Mouse (Mus musculus) adrenal gland, adult 8-10 months (tissue): ENCODE results near the gene Olfr1420. TPM values are rescaled to one million over a fixed set of nuclear protein-coding genes. Genes with fewer than 3 reads are reported as not detected.
"Not testable (repeated sequence)": the region's sequence is repeated elsewhere in the genome, so short reads cannot be mapped to it uniquely, and the experiment has no call there.

ENCODE experiments used
- DNase-seq: peaks from one replicate; pipeline ENCODE4 v3.0.0; 2022
- total RNA-seq, 4 experiments: library from RNA; stranded (reverse); gene quantifications; 2 replicates each; pipeline ENCODE4 v1.2.4; 2022

The Olfr1420 gene
- not detected for total RNA-seq

GRCm38 (mm10) chr19:11886265-11886664 is at the start of gene Olfr1420:
Gene Olfr1420, plus strand, starts transcription at chr19:11886565.
- no peak for DNase-seq

GRCm38 (mm10) chr19:11839119-11839518 is 47.2 kb upstream of the Olfr1420 start, which contains the start of gene Olfr1417:
Gene Olfr1417, minus strand, starts transcription at chr19:11839219.
- no peak for DNase-seq

- DNase-seq: no peak
Observed at GRCm38 (mm10) chr19:11846333-11846732, 40.0 kb upstream of the Olfr1420 start.

DNA sequence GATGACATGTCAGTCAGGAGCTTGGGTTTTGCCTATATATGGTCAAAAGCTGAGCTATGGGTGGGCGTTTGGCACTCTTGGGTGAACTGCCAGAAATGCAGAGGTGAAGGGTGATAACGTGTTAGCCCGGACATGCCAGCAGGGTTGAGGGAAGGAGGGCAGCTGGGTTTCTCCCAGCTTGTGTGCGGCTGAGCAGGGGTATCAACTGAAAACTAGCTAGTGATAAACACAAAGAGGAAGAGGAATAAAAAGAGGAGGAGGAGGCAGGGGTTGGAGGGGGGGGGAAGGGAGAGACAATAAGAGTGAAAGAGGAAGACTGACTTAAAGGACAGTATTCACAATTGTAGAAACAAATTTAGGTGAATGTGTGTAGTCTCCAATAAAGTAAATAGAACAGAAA is 33.7 kb upstream of the Olfr1420 start:
- DNase-seq: no peak

DNA sequence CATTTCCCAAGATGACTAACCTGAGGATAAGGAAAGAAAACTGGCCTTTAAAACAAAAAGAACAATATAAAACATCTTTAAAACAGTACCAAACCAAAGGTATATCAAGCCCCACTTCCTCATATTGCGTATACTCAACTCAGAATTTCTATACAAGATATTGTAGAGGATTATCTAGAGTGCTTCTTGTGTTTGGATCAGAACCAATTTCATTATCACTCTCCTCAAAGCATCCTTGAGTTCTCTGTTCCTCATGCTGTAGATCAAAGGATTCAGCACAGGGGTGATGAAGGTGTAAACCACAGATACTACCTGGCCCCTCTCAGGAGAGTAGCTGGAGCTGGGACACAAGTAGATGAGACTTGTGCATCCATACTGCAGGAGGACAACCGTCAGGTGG is 31.5 kb upstream of the Olfr1420 start:
- no peak for DNase-seq

DNA sequence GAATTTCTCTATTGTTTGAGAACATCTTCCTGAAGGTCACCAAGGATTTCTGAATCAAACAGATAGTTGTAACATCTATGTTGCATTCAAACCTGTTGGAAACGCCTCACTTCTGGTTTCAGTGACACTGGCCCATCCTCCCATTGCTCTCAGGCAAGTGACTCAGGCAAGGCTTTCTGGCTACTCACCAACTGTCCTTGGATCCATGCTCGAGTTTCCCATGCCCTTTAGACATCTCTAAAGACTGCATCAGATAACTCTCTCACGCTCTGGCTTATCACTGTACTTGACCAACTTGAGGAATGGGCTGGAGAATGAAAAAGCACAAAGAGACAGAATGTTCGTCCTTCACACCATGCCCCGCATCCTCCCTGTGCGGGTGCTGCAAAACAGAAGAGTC is 29.9 kb upstream of the Olfr1420 start:
- DNase-seq: peak; percentile 42

DNA sequence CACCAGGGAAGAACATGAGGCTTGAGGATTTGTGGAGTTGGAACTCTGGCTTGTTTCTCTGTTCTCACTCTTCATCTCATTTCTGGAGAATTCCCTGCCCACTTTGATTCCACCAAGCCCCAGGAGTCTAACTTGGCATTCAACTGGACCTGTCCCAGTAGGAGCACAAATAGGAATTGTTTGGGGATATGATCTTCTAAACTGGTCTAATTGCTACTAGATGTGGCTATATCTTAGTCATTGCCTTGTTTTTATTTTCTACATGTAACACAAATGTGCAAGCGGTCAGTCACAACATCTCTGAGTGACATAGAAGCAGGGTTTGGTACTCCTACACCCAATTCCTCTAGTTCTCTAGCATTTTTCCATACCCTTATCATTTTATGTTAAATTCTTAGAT is 25.4 kb upstream of the Olfr1420 start, which contains the start of gene Olfr1418:
Olfr1418 (minus strand) TSS at position 101 of the 400 bp plus-strand sequence.
- no peak for DNase-seq

GRCm38 (mm10) chr19:11867837-11868236 is 18.5 kb upstream of the Olfr1420 start:
- DNase-seq: no peak

DNA sequence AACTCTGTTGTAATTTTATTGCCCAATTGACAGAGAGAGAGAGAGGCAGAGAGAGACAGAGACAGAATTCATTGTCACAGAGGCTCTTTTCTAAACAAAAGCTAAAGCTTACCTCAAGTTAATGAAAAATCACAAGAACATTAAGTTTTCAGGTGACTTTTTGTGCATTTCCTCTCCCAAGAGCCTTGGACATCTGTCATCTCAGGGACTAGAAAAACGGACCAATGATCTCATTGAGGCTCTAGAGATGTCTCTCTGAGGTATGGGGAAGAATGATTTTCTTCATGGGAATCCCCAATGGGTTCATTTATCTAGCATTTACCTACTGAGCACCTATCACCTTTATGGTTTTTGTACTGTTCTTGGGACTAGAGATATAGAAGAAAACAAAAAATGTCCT is 11.4 kb upstream of the Olfr1420 start, which contains the start of gene Olfr1419:
Olfr1419 (minus strand) TSS at position 101 of the 400 bp plus-strand sequence.
- DNase-seq: no peak

DNA sequence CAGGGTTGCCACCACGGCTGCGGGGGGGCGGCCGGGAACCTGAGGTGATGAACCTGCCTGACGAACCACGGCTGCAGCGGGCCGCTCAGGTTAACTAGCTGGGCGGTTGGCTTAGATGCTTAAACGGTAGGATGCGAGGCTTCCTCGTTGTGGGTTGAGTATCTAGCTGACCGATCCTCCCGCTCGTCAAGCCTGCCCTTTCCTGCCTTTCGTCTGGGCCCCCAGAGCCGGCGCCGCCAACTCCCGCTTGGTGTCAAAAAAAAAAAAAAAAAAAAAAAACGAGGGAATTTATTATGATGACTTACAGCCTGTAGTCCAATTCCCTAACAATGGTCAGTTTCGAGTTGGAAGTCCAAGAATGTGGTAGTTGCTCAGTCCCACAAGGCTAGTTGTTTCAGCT is 8.0 kb upstream of the Olfr1420 start:
- not testable (repeated sequence) for DNase-seq

DNA sequence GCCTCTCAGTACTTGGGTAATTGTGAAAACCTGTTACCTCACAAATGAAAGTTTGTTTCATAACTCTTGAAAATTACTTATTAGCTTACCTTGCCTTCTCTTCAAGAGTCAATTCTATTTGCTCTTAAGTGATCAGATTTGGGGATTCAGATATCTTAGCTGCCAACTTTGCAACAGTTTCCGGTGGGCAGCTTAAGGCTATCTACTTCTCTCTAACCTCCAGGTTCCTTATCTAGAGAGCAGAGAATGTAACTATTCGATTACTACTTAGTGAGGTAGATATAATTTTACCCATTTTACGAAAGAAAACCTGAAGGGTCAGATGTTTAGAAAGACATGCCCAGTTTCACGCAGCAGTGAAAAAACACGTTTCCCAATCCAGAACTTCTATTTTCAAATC is 24.7 kb downstream of the Olfr1420 start:
- DNase-seq: no peak

DNA sequence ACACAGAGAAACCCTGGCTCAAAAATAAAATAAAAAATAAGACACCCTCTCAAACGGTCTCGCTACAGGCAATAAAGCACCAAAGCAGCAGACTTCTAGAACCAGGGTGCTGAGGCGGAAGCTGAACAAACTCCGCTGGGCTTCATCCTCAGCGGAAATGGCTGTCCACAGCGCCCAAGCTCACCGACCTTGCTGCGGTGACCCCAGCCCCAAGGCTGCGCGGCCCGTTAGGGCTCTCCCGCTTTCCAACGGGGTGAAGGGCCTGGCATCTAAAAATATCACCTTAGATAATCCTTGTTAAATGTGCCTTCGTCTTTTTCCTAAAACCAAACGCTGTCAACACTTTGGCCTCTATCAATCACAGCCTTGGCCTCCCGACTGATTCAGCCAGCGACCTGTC is 25.2 kb downstream of the Olfr1420 start:
- DNase-seq: peak; percentile 14

DNA sequence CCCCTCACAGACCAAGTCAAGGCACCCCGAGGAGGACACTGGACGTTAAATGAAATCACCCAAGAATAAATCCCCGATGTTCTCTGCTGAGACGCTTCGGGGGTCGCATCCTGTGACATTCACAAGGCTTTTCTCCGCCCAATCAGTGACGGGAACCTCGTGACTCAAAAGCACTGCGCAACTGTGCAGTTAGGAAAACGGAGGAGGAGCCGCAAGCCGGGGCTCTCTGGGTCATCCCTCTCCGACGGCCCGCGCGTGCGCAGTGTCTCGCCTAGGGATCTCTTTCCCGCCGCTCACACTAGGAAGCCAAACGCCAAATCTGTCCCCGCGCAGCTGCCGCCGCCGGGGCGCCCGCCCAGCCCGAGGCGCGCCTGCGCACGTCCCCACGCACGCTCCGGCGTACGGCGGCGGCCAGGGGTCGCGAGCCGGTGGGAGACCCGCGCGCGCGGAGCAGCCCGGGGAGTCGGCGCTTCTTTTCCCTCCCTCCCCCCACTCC is 25.7 kb downstream of the Olfr1420 start, which contains the start of gene Patl1:
Patl1 (plus strand) TSS at position 363 of the 496 bp plus-strand sequence.
- DNase-seq: peak; percentile 98

DNA sequence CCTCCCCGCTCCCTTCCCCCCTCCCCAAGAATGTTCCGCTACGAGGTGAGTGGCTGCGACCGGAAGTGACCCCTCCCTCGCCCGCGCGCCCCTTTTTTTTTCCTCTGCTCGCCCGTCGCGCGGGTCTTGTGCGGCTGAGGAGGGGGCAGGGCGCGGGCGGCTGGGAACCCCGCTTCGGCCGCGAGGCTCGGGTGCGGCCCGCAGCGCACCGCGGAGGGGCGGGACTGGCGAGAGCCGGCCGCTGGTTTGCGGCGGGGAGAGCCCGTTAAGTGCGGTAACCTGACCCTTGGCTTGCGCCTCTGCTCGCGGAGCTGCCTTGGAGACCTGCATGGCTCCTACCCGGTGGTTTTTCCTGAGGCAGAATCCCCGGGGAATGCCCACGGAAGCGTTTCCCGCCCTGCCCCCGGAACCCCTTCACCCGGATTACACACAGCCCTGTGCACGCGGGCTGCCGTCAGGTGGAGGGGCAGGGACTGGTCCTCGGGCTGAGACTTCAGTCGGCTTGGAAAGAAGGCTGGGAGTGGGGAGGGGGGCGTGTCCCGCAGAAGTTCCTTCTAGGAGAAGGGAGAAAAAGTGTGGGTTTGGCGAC is 26.3 kb downstream of the Olfr1420 start:
- peak; percentile 57 for DNase-seq

DNA sequence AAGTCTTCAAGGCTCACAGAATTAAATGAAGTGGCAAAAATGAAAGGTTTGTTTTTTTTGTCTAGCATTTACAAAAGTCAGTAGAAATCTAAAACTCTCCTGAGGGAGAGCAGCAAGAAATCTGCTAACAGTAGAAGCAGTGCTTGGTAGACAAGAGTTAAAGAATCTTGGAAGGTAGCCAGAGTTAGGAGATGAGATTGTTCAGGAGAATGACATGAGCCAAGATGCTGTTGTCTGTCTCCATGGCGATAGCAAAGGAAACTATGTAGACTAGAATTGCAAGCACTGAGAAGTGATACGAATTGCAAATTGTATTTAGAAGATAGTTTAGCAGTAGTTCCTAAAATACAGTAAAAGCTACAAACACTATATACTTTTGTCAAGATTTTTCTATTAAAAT is 29.4 kb downstream of the Olfr1420 start:
- DNase-seq: no peak

DNA sequence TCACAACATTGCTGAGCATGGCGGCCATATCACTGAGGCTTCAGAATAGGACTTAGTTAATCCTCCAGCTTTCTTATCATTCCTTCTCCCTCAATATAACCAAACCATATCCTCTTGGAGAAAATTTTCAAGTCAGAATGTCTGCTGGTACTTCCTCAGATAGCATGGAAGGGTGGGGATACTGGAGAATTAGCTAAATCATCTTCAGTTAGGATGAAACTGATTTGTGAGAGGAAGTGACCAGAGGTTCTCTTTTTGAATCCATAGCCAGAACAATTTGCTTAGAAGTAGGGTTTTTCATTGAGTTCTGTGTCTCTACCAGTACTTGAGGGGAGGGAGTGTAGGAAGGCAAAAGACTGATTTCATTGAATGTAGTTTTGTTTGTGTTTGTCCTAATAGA is 35.7 kb downstream of the Olfr1420 start:
- DNase-seq: no peak

DNA sequence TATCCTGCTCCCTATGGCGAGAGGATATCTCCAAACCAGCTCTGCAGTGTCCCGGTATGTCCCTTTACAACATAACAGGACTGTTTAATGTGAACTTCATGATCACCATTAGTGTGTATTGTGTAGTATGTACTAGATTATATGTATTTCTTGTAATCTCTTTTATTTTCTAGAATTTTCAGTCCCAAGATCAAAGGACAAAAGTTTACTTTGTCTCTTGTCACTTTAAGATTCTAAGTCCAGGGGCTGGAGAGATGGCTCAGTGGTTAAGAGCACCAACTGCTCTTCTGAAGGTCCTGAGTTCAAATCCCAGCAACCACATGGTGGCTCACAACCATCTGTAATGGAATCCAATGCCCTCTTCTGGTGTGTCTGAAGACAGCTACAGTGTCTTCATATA is 36.1 kb downstream of the Olfr1420 start:
- not testable (repeated sequence) for DNase-seq

DNA sequence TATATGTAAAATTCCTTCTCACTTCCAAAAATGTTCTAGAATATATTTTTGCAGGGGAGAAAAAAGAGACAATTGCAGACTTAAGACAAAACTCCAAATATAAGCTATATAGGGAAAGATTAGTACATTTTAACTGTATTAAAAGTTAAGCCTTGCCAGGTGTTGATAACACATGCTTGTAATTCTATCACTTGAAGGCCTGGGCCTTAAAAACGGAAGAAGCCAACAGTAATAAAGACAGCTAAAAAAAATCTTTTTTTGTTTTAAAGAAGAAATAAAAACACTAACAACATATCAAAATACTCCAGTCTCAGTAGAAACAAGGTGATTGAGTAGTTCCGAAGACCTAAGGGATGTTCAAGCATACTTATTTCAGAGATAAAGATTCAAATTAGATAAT is 40.0 kb downstream of the Olfr1420 start:
- DNase-seq: no peak

DNA sequence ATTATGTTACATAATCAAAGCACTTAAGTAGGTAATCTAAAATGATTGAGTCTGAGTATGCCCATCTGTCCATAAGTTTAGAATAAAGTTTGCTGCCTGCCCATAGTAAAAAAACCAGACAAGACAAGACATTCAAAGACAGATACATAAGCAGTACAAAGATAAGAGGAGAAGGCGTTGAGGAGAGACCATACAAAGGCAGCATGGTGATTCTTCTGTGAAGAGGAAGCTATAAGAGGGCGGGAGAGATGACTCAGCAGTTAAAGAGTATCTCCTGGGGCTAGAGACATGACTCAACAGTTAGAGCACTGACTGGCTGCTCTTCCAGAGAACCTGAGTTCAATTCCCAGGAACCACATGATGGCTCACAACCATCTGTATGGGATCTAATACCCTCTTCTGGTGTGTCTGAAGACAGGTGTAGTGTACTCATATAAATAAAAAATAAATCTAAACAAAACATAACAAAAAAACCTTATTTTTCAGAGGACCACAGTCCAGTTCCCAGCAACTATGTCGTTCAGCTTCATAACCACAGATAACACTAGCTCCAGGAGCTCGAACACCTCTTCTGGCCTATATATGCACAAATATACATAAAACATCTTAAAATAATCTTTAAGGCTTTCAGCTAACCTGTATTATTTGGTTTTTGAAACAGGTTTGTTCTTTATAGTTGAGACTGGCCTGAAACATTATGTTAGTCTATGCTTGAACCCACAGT is 41.8 kb downstream of the Olfr1420 start:
- DNase-seq: no peak

DNA sequence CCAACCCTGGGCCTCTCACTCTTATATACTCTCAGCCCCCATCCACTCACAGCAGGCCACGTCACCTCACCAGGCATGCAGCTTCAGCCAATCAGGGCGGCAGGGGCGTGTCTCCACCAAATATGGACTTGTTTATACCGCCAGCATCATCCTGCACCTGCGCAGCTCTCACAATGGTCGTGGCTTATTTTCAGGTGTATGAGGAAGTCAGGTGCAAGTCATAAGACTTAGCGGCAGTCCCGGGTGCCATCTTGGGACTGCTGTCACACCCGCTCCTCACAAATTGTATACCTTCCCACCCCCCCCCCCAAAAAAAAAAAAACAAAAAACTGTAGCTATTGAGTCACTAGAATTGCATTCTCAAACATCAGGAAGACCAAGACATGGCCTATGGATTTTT is 60.1 kb downstream of the Olfr1420 start:
- DNase-seq: not testable (repeated sequence)
